Mouse (Mus musculus): ENCODE measurements at regions not wholly inside any gene's neighbourhood (a gene's known extent, or its start where the extent isn't known, plus 50 kb on each side); places are given as distances from the start of the nearest gene placed in this dataset.

DNA sequence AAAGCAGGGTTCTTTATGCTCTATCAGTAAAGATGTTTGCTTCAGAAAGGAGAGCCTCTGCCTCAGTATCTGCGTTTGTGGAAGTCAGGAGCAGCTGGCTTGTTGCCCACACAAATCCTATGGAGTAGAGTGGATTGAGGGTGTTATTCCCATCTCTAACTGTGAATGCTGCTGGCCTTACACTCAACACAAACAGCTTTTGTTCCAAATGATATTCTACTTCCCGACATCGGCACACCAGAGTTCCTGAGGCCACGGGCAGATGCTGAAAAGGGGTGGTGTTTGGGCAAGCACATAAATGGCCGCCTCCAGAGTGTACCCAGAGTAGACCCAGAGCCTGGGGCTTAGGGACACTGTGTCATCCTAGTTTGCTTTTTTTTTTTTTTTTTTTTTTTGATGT, 320.3 kb upstream of the Sox11 start:
- TF ChIP-seq CTCF (IDR thresholded peaks at IDR 0.05; ENCODE audit: control insufficient read depth, insufficient read depth, insufficient read length) (no peak), FOSL1 (IDR thresholded peaks at IDR 0.05; ENCODE audit: insufficient read depth, low read length, poor library complexity, severe bottlenecking) (no peak), MYOD1 (IDR thresholded peaks at IDR 0.05; ENCODE audit: control insufficient read depth, insufficient read length, low read depth) (no peak)
